Mouse (Mus musculus): ENCODE measurements around the gene Vstm2b.

DNA sequence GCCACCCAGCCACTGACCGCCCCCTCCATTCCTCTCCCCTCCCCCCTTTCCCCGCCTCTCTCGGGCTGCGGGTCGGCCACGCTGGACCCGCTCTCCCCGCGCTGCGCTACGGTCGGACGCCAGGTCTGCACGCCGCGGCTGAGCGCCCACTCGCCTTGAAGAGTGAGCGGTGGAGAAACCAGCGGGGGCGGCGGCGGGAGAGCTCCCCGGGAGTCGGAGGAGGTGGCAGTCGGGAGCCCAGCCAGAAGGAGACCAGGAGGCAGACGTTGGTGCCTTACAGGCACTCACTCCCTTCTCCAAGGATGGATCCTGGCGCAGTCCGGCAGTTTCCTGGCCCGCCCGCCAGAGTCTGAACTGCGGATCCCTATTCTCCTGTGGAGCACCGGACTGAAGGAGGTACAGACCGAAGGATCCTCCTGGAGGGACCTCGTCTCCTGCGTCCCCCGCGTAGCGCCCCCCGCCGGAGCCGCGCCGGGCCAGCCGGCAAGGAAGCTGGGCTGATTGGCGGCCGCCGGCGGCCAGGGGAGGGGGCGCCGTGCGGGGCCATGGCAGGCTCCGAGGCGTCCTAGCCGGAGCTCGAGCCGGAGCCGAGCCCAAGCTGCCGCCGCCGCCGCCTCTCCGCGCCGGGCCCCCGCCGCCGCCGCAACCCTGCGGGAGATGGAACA lies 715 bp downstream of the Vstm2b start:
- no peak for TF ChIP-seq POLR2A (IDR thresholded peaks at IDR 0.05; ENCODE audit: insufficient read depth, low read length)
- no peak for TF ChIP-seq CTCF (IDR thresholded peaks at IDR 0.05; ENCODE audit: low read depth, low read length)
- TF ChIP-seq EP300 (IDR thresholded peaks at IDR 0.05; ENCODE audit: insufficient read depth, low read depth, low read length): no peak

Measured in ES-Bruce4 (cell line).